Mouse (Mus musculus): ENCODE data around the gene Tctn3.

Tctn3 gene

GRCm38 (mm10) chr19:40553849-40554248, 58.2 kb downstream of the Tctn3 start:
- DNase-seq: no peak

GRCm38 (mm10) chr19:40553014-40553789, 58.8 kb downstream of the Tctn3 start:
- no peak for DNase-seq

- no peak for DNase-seq
These were observed 62.4 kb downstream of the Tctn3 start for GRCm38 (mm10) chr19:40549516-40550135.

- DNase-seq: no peak
These were observed 63.1 kb downstream of the Tctn3 start for GRCm38 (mm10) chr19:40548796-40549515.

- no peak for DNase-seq
These were observed 63.6 kb downstream of the Tctn3 start for GRCm38 (mm10) chr19:40548386-40548785.

Data from cerebellum, adult 9-10 months (tissue).